Mouse (Mus musculus) left cerebral cortex, adult 18-20 months (tissue): ENCODE data around the gene Gm21173. TPM values are rescaled to one million over a fixed set of nuclear protein-coding genes. Genes with fewer than 3 reads are reported as not detected.
"Not testable (repeated sequence)": the region's sequence is repeated elsewhere in the genome, so short reads cannot be mapped to it uniquely, and the experiment has no call there.

Source experiments
- DNase-seq, 2 experiments: peaks; one replicate each; pipeline ENCODE4 v3.0.0; 2021 to 2022; ENCODE audit warnings: low spot score in 2 of 2, mixed read lengths in 1 of 2
- long read RNA-seq, 2 experiments: library from polyadenylated mRNA; stranded (forward); transcript quantifications; one replicate each; pipeline ENCODE4 v2.0.0; 2021
- total RNA-seq, 2 experiments: library from RNA; stranded (reverse); gene quantifications; 2 replicates each; pipeline ENCODE4 v1.2.3; 2021

The Gm21173 gene
- not detected for total RNA-seq
- long read RNA-seq, experiment 1: 0 reads
- long read RNA-seq, experiment 2: 0 reads

GRCm38 (mm10) chrY:76761300-76761699, at the start of gene Gm21173:
TSS of gene Gm21173 (plus strand) at chrY:76761600.
- DNase-seq: not testable (repeated sequence)
